Mouse (Mus musculus) T-helper 1 cell (primary cell): ENCODE data around the gene Supt16.

Experiments
- in situ Hi-C: fragments of 300-600 bp; cut with MboI, MseI; formaldehyde crosslinking; loops from one replicate; pipeline ENCODE4 v1.15.1; 2025; ENCODE audit warnings: high pct_unique_total_duplicates

Supt16 gene

GRCm38 (mm10) chr14:52146540-52146939 is 50.7 kb downstream of the Supt16 start:
- in situ Hi-C loops, result no loop called here

GRCm38 (mm10) chr14:52144165-52144564 is 53.1 kb downstream of the Supt16 start:
- in situ Hi-C loops, result no loop called here

GRCm38 (mm10) chr14:52141445-52142127 is 55.6 kb downstream of the Supt16 start:
- in situ Hi-C loops, result no loop called here

GRCm38 (mm10) chr14:52140577-52141444 is 56.4 kb downstream of the Supt16 start:
- in situ Hi-C loops, result no loop called here

GRCm38 (mm10) chr14:52133584-52133983 is 63.6 kb downstream of the Supt16 start:
- in situ Hi-C loops, result no loop called here

GRCm38 (mm10) chr14:52124636-52125035 is 72.6 kb downstream of the Supt16 start:
- in situ Hi-C loops, result no loop called here

GRCm38 (mm10) chr14:52123918-52124317 is 73.3 kb downstream of the Supt16 start:
- in situ Hi-C loops, result no loop called here

GRCm38 (mm10) chr14:52120169-52120568 is 77.0 kb downstream of the Supt16 start:
- in situ Hi-C loops, result no loop called here

GRCm38 (mm10) chr14:52118823-52119608 is 78.2 kb downstream of the Supt16 start:
- in situ Hi-C loops, result no loop called here

GRCm38 (mm10) chr14:52118456-52118822 is 78.8 kb downstream of the Supt16 start:
- in situ Hi-C loops, result no loop called here

- in situ Hi-C loops, result no loop called here
These were observed 80.0 kb downstream of the Supt16 start for GRCm38 (mm10) chr14:52117241-52117640.

GRCm38 (mm10) chr14:52114101-52114500 is 83.1 kb downstream of the Supt16 start:
- in situ Hi-C loops, result no loop called here
